Mouse (Mus musculus) testis, postnatal 10 days (tissue): Measurements from ENCODE around the gene Gm20905.
"Not testable (repeated sequence)": the region's sequence is repeated elsewhere in the genome, so short reads cannot be mapped to it uniquely, and the experiment has no call there.

ENCODE experiments used
- DNase-seq: peaks from one replicate; pipeline ENCODE4 v3.0.0; 2021; ENCODE audit warnings: low spot score

Gm20905 gene

DNA sequence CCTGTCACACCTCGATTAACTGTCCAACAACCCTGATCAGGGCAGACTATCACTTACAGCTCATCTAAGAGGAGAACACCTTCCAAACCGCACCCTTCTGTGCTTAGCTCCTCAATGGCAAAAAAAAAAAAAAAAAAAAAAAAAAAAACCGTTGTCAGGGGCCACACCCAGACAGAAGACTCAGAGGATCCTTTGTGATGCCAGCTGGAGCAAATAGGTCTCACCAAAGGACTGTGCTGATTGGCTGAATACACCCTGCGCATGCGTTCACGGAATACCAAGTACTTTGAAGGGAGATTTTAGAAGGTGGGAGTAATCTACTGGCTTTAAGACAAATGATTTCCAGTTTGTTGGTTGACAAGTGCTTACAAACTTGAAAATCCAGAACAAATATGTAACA is at the start of gene Gm20905:
Gene Gm20905, minus strand, starts transcription at position 101 of the 400 bp plus-strand sequence.
- DNase-seq: not testable (repeated sequence)
